Mouse (Mus musculus): ENCODE measurements around the gene Sorl1. TPM values are rescaled to one million over a fixed set of nuclear protein-coding genes. Genes with fewer than 3 reads are reported as not detected.

Sorl1 gene
- polyA plus RNA-seq, 1 experiment from 2014 or later: 5.4 TPM

Other genes with a start within 250 kb of the Sorl1 start
- 43.9 and 46.4 TPM in 2 replicates for gene Sc5d, start 140.0 kb upstream of the Sorl1 start, polyA plus RNA-seq (2015; fragmentation: Nextera tagmentation; extraction: Ambion mirVana)